Mouse (Mus musculus) liver, embryonic 16.5 days (tissue): ENCODE measurements around the gene Slc38a3. TPM values are rescaled to one million over a fixed set of nuclear protein-coding genes. Genes with fewer than 3 reads are reported as not detected.
"Not testable (repeated sequence)": the region's sequence is repeated elsewhere in the genome, so short reads cannot be mapped to it uniquely, and the experiment has no call there.

Experiments used
- ATAC-seq: fragments of 200-750 bp; cut with Nextera tagmentation; 2 replicates; pipeline ENCODE4 v1.8.0; 2017; ENCODE audit warnings: low read depth, mild to moderate bottlenecking, moderate number of reproducible peaks, moderate library complexity
- H3K27ac ChIP-seq: fragments of 300-500 bp; sonication (generic); 2 replicates; pipeline ENCODE4 v1.5.1; 2014; ENCODE audit warnings: mild to moderate bottlenecking, low read length
- H3K27me3 ChIP-seq: fragments of 300-500 bp; sonication (generic); 2 replicates; pipeline ENCODE4 v1.6.1; 2014; ENCODE audit warnings: low read depth, low read length, mixed read lengths; ENCODE audit not compliant: control insufficient read depth, insufficient read depth
- H3K36me3 ChIP-seq: fragments of 300-500 bp; sonication (generic); 2 replicates; pipeline ENCODE4 v1.6.1; 2014; ENCODE audit warnings: mild to moderate bottlenecking; ENCODE audit not compliant: control insufficient read depth, insufficient read depth
- H3K4me1 ChIP-seq: fragments of 300-500 bp; sonication (generic); 2 replicates; pipeline ENCODE4 v1.6.1; 2014; ENCODE audit warnings: low read depth, low read length, mixed read lengths; ENCODE audit not compliant: control insufficient read depth
- H3K4me2 ChIP-seq: fragments of 300-500 bp; sonication (generic); 2 replicates; pipeline ENCODE4 v1.6.1; 2014; ENCODE audit warnings: low read depth, low read length, mixed read lengths
- H3K4me3 ChIP-seq: fragments of 300-500 bp; sonication (generic); 2 replicates; pipeline ENCODE4 v1.5.1; 2014; ENCODE audit warnings: low read depth, mild to moderate bottlenecking, low read length
- H3K9ac ChIP-seq: fragments of 300-500 bp; sonication (generic); 2 replicates; pipeline ENCODE4 v1.6.1; 2014; ENCODE audit warnings: low read depth, low read length
- H3K9me3 ChIP-seq: fragments of 300-500 bp; sonication (generic); replicated peaks from 2 replicates; pipeline ENCODE4 v1.6.1; 2016; ENCODE audit warnings: low read length; ENCODE audit not compliant: control insufficient read depth
- WGBS: fragments of 180-500 bp; shearing (Covaris S2); extraction: QIAGEN DNeasy Blood & Tissue Kit; methylation state at CpG from one replicate; pipeline ENCODE4 v1.1.7; 2014; ENCODE audit not compliant: insufficient replicate concordance; 5-methylcytosine and 5-hydroxymethylcytosine counted together
- polyA plus RNA-seq: library from polyadenylated mRNA; unstranded; fragments of >200 nt; fragmentation: Nextera tagmentation; extraction: Ambion mirVana; gene quantifications from 2 replicates; pipeline ENCODE4 v1.2.1, GENCODE M21; 2015

The Slc38a3 gene
- polyA plus RNA-seq, 1 experiment from 2014 or later, result 75.2 TPM

- WGBS, result 27% methylated on average over 17 of the region's 17 CpGs
- H3K4me3 ChIP-seq, result no peak overlapping the region
- H3K9me3 ChIP-seq, result no peaks in the 10 kb centered on the region
- ATAC-seq, result no peak
- H3K27ac ChIP-seq, result no peak overlapping the region
- H3K27me3 ChIP-seq, result no peaks in the 10 kb centered on the region
- no peak overlapping the region for H3K4me2 ChIP-seq
- H3K9ac ChIP-seq, result no peak overlapping the region
- no peaks in the 10 kb centered on the region for H3K4me1 ChIP-seq
- no peaks in the 10 kb centered on the region for H3K36me3 ChIP-seq
Measured at GRCm38 (mm10) chr9:107685231-107685981, 16.1 kb upstream of the Slc38a3 start.

GRCm38 (mm10) chr9:107682405-107682804 is 13.1 kb upstream of the Slc38a3 start:
- H3K27ac ChIP-seq, result no peak overlapping the region
- no peak overlapping the region for H3K4me3 ChIP-seq
- H3K36me3 ChIP-seq, result no peaks in the 10 kb centered on the region
- H3K9ac ChIP-seq, result no peak overlapping the region
- 79% methylated on average over 20 of the region's 20 CpGs for WGBS
- H3K4me2 ChIP-seq, result no peak overlapping the region
- no peaks in the 10 kb centered on the region for H3K4me1 ChIP-seq
- peaks cover 4% of the 10 kb centered on the region for H3K27me3 ChIP-seq
- no peaks in the 10 kb centered on the region for H3K9me3 ChIP-seq
- ATAC-seq, result no peak

- WGBS, result 43% methylated on average over 5 of the region's 5 CpGs
- ATAC-seq, result no peak
- H3K4me1 ChIP-seq, result peaks cover 9% of the 10 kb centered on the region
- peaks cover 32% of the 10 kb centered on the region for H3K27me3 ChIP-seq
- H3K4me3 ChIP-seq, result no peak within 1 kb of the TSS
- H3K4me2 ChIP-seq, result no peak within 1 kb of the TSS
- no peaks in the 10 kb centered on the region for H3K36me3 ChIP-seq
- H3K9me3 ChIP-seq, result no peaks in the 10 kb centered on the region
- no peak within 1 kb of the TSS for H3K27ac ChIP-seq
- H3K9ac ChIP-seq, result no peak within 1 kb of the TSS
Measured at GRCm38 (mm10) chr9:107679501-107679900, 10.2 kb upstream of the Slc38a3 start, which contains the start of gene Gnat1. Gnat1 (minus strand) TSS chr9:107679712.

- no peak for ATAC-seq
- WGBS, result 75% methylated on average over 2 of the region's 2 CpGs
- no peaks in the 10 kb centered on the region for H3K9me3 ChIP-seq
- no peak overlapping the region for H3K27ac ChIP-seq
- no peak overlapping the region for H3K4me3 ChIP-seq
- H3K4me1 ChIP-seq, result peaks cover 9% of the 10 kb centered on the region
- peaks cover 32% of the 10 kb centered on the region for H3K27me3 ChIP-seq
- H3K9ac ChIP-seq, result no peak overlapping the region
- H3K4me2 ChIP-seq, result no peak overlapping the region
- H3K36me3 ChIP-seq, result no peaks in the 10 kb centered on the region
Measured at GRCm38 (mm10) chr9:107678861-107679260, 9.5 kb upstream of the Slc38a3 start.

GRCm38 (mm10) chr9:107677819-107678526 is 8.6 kb upstream of the Slc38a3 start:
- H3K9me3 ChIP-seq, H3K9ac ChIP-seq, H3K36me3 ChIP-seq, H3K27ac ChIP-seq, H3K4me2 ChIP-seq, ATAC-seq, H3K4me3 ChIP-seq, H3K4me1 ChIP-seq: not testable (repeated sequence)
- H3K27me3 ChIP-seq, result peaks cover 35% of the 10 kb centered on the region
- 34% methylated on average over 14 of the region's 14 CpGs for WGBS

GRCm38 (mm10) chr9:107677091-107677784 is 7.9 kb upstream of the Slc38a3 start:
- peaks cover 9% of the 10 kb centered on the region for H3K4me1 ChIP-seq
- H3K4me2 ChIP-seq, result no peak overlapping the region
- H3K27ac ChIP-seq, result no peak overlapping the region
- H3K9ac ChIP-seq, result no peak overlapping the region
- no peak for ATAC-seq
- H3K9me3 ChIP-seq, result no peaks in the 10 kb centered on the region
- WGBS, result 15% methylated on average over 17 of the region's 17 CpGs
- no peaks in the 10 kb centered on the region for H3K36me3 ChIP-seq
- H3K4me3 ChIP-seq, result no peak overlapping the region
- H3K27me3 ChIP-seq, result peaks cover 35% of the 10 kb centered on the region

- ATAC-seq, result no peak
- WGBS, result 5% methylated on average over 25 of the region's 25 CpGs
- peak overlapping the region; percentile 20; the same call in 1 of the 2 replicates for H3K9ac ChIP-seq
Measured at GRCm38 (mm10) chr9:107676302-107676701, 7.0 kb upstream of the Slc38a3 start.

GRCm38 (mm10) chr9:107675671-107676301 is 6.5 kb upstream of the Slc38a3 start:
- no peak overlapping the region for H3K9ac ChIP-seq
- WGBS, result 1% methylated on average over 39 of the region's 39 CpGs
- peaks cover 9% of the 10 kb centered on the region for H3K4me1 ChIP-seq
- H3K9me3 ChIP-seq, result no peaks in the 10 kb centered on the region
- H3K4me3 ChIP-seq, result peak overlapping the region; percentile 34
- H3K27ac ChIP-seq, result peak overlapping the region; percentile 5; the same call in 1 of the 2 replicates
- no peaks in the 10 kb centered on the region for H3K36me3 ChIP-seq
- H3K27me3 ChIP-seq, result peaks cover 35% of the 10 kb centered on the region
- ATAC-seq, result peak; percentile 32
- H3K4me2 ChIP-seq, result peak overlapping the region; percentile 51

More at GRCm38 (mm10) chr9:107676302-107676701, 7.0 kb upstream of the Slc38a3 start:
- peak overlapping the region; percentile 34 for H3K4me3 ChIP-seq
- H3K36me3 ChIP-seq, result no peaks in the 10 kb centered on the region
- H3K27ac ChIP-seq, result no peak overlapping the region
- H3K27me3 ChIP-seq, result peaks cover 35% of the 10 kb centered on the region
- no peaks in the 10 kb centered on the region for H3K9me3 ChIP-seq
- H3K4me1 ChIP-seq, result peaks cover 9% of the 10 kb centered on the region
- peak overlapping the region; percentile 51 for H3K4me2 ChIP-seq
